Mouse (Mus musculus) liver, adult 2 months (tissue): ENCODE results near the gene Krt222.

Experiments used
- CTCF ChIP-seq: fragments of 200-500 bp; IDR thresholded peaks from 2 replicates; pipeline ENCODE4 v1.5.1; 2011; ENCODE audit warnings: low read depth, low read length, control low read depth
- POLR2A ChIP-seq: fragments of 200-500 bp; IDR thresholded peaks from 2 replicates; pipeline ENCODE4 v1.6.1; 2011; ENCODE audit warnings: low read length, control low read depth; ENCODE audit not compliant: insufficient read depth; ENCODE audit errors: extremely low read depth

GRCm38 (mm10) chr11:99206954-99207353 is 36.9 kb downstream of the Krt222 start:
- peak; percentile 73 for TF ChIP-seq CTCF
- no peak for TF ChIP-seq POLR2A
